In genomic region chr6:108276880-108277507, GRCm38 (mm10) we compare ENCODE assay signal across 9 mouse cellular contexts.
DNase-seq lines count a peak whose midpoint lies in the region; ATAC-seq and TF ChIP-seq lines count a peak whose summit lies in the region.
"Had no signal": no experiment of that assay in that cellular context is flagged by ENCODE, and none has a peak within 500 bp of the region (broad histone marks: within the 10 kb centered on the region; RNA-seq: fewer than 3 reads in every experiment).

No protein-coding gene starts in this region.

- no peaks in the 10 kb centered on the region for H3K36me3 ChIP-seq in hindbrain, embryonic 16.5 days (ENCODE audit: control insufficient read depth, insufficient read depth, low read length)
- no peaks in the 10 kb centered on the region for H3K36me3 ChIP-seq in forebrain, embryonic 14.5 days (ENCODE audit: control insufficient read depth, insufficient read depth, low read length)

- TF ChIP-seq CTCF in layer of hippocampus, adult 2 months (conservative IDR thresholded peaks at IDR 0.05), result no peak

- H3K4me3 ChIP-seq in layer of hippocampus, adult 2 months, result no peak overlapping the region
- H3K4me3 ChIP-seq in hindbrain, embryonic 16.5 days (ENCODE audit: low read length), result no peak overlapping the region
- no peak overlapping the region for H3K4me3 ChIP-seq in forebrain, embryonic 14.5 days (ENCODE audit: low read depth, low read length)

- no peak overlapping the region for H3K9ac ChIP-seq in hindbrain, embryonic 16.5 days (ENCODE audit: low read depth, low read length)
- H3K9ac ChIP-seq in forebrain, embryonic 14.5 days (ENCODE audit: low read length), result no peak overlapping the region

- no peaks in the 10 kb centered on the region for H3K4me1 ChIP-seq in hindbrain, embryonic 16.5 days (ENCODE audit: control insufficient read depth, insufficient read depth, low read depth, low read length)
- H3K4me1 ChIP-seq in forebrain, embryonic 14.5 days (ENCODE audit: control insufficient read depth, insufficient read depth, low read length), result peaks cover 2% of the 10 kb centered on the region; the same call in 1 of the 2 replicates

- H3K27me3 ChIP-seq in hindbrain, embryonic 16.5 days (replicated peaks; ENCODE audit: control insufficient read depth, insufficient read depth, low read length), result no peaks in the 10 kb centered on the region
- no peaks in the 10 kb centered on the region for H3K27me3 ChIP-seq in forebrain, embryonic 14.5 days (replicated peaks; ENCODE audit: control insufficient read depth, insufficient read depth, low read length)

- no peaks in the 10 kb centered on the region for H3K9me3 ChIP-seq in hindbrain, embryonic 16.5 days (ENCODE audit: control insufficient read depth, low read length)
- no peaks in the 10 kb centered on the region for H3K9me3 ChIP-seq in forebrain, embryonic 14.5 days (replicated peaks; ENCODE audit: control insufficient read depth, low read length)

- no peak overlapping the region for H3K4me2 ChIP-seq in hindbrain, embryonic 16.5 days (ENCODE audit: low read length)
- no peak overlapping the region for H3K4me2 ChIP-seq in forebrain, embryonic 14.5 days (ENCODE audit: low read length)

- peak; percentile 56 for ATAC-seq in CD4-positive, CD25-positive, alpha-beta regulatory T cell, adult 4 months
- no peak for ATAC-seq in hindbrain, embryonic 16.5 days
- ATAC-seq in forebrain, embryonic 14.5 days, result no peak

- DNase-seq in heart, adult 11 months, result peak; percentile 89
- no peak for DNase-seq in heart, adult 9 months (ENCODE audit: low spot score in 2 of 2)
- DNase-seq in layer of hippocampus, adult 2 months (ENCODE audit: low spot score in 2 of 2), result peak; percentile 68 to 87
- peak; percentile 43 for DNase-seq in lung, postnatal 25 days (ENCODE audit: low spot score)
- no peak for DNase-seq in forebrain, embryonic 14.5 days (ENCODE audit: low spot score)
- DNase-seq in urinary bladder, postnatal 4 days (ENCODE audit: low spot score in 2 of 2), result no peak
- DNase-seq: kidney, postnatal 4 days had no signal

- H3K27ac ChIP-seq in layer of hippocampus, adult 2 months, result peak overlapping the region; percentile 72
- H3K27ac ChIP-seq in hindbrain, embryonic 16.5 days (ENCODE audit: low read depth, low read length), result no peak overlapping the region
- H3K27ac ChIP-seq in forebrain, embryonic 14.5 days (ENCODE audit: low read depth, low read length), result no peak overlapping the region

- 81% methylated on average over 12 of the region's 12 CpGs for WGBS in hindbrain, embryonic 16.5 days
- 81% methylated on average over 12 of the region's 12 CpGs for WGBS in forebrain, embryonic 14.5 days

Comparison
In these comparisons a context has a peak if more than half of its experiments do, and no peak if none do; other contexts are left out.
1. DNase-seq: peak in heart, adult 11 months (single experiment), layer of hippocampus, adult 2 months (2 of 2) and lung, postnatal 25 days (single experiment); none in heart, adult 9 months (0 of 2), forebrain, embryonic 14.5 days (single experiment) and urinary bladder, postnatal 4 days (0 of 2).